Mouse (Mus musculus) layer of hippocampus, adult 8-10 months (tissue): ENCODE measurements around the gene Pik3ip1. TPM values are rescaled to one million over a fixed set of nuclear protein-coding genes. Genes with fewer than 3 reads are reported as not detected.

ENCODE experiments used
- DNase-seq, 2 experiments: peaks; one replicate each; pipeline ENCODE4 v3.0.0; 2022; ENCODE audit warnings: low spot score in 2 of 2
- total RNA-seq, 4 experiments: library from RNA; stranded (reverse); gene quantifications; 2 replicates each; pipeline ENCODE4 v1.2.4; 2022

The Pik3ip1 gene
- total RNA-seq, 4 experiments from 2014 or later, result 38.2 to 53.1 (median 46.4) TPM

DNA sequence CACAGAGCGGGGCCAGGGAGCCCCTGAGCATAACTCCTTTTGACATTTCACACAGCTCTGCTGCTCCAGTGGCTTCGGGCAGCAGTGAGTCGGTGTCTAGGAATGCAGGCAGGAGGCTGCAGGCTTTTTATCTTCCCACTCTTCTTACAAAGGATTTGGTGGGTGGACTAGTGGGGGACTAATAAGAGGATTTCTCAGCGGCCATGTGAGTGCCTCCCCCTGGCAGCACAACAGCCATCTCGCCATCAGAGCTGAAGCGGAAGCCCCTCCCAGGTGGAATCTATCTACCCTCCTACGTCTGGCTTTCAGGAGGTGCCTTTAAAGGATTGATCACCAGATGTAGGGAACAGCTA is 44.1 kb downstream of the Pik3ip1 start:
- DNase-seq, result no peak

DNA sequence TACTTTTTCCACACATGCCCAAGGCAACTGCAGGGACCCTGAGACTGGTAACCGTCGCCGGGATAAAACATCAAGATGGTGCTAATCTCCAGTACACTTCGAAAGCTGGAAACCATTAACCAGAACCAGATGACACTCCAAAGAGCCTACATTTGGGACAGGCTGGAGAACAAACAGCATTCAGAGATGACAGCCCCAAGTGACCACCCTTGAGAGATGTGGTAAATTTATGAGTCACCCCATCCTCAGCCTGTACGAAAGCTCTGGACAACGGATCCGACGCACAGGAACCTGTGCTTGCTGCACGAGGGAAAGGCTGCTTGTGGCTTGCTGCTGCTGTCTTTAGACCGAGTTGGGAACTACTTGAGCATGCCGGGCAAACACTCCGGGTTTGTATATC is 44.5 kb downstream of the Pik3ip1 start:
- no peak for DNase-seq

DNA sequence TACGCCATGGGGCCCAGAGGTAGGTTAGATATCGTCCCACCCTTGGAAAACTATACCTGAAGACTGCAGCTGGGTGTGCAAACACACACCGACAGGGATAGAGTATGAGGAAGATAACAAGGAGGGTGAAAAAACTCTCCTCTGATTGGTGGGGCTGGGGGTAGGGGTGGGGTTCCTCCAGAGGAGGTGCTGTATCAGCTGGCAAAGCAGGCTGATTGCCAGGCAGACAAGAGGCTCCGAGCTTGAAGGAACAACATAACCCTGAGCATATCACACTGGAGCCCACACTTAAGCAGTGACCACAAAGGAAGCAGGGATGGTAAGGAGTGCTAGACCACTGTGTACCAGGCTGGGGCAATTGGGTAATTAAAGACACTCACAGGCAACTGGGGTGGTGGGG is 49.2 kb downstream of the Pik3ip1 start:
- no peak for DNase-seq

DNA sequence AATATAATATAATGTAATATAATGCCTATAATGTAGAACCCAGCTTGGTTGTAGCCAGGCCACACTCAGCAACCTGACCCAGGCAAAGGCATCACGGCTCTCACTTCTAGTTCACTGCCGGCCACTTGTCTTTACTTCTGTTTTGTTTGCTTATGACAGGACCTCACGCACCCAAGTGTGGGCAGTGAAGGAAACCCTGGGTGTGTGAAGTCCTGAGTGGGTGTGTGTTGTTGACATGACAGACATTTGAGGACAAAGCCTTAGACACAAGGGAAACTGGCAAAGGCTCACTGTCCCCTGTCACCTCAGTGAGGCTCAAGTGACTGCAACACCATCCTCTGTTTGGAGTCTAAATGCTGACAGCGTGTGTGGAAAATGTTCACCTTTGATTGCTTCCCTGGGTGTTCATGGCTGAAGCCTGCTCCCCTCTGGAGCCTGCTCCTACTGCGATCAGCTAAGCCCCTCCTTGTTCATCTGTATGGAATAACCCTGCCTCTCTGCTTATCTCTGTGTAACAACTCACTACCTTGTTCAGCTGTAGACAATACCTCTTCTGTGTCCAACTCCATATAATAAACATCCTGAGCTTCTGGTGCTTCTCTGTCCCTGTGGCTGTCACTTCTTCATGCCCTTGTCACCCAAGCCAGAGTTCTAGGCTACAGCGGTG is 51.1 kb downstream of the Pik3ip1 start:
- no peak for DNase-seq

DNA sequence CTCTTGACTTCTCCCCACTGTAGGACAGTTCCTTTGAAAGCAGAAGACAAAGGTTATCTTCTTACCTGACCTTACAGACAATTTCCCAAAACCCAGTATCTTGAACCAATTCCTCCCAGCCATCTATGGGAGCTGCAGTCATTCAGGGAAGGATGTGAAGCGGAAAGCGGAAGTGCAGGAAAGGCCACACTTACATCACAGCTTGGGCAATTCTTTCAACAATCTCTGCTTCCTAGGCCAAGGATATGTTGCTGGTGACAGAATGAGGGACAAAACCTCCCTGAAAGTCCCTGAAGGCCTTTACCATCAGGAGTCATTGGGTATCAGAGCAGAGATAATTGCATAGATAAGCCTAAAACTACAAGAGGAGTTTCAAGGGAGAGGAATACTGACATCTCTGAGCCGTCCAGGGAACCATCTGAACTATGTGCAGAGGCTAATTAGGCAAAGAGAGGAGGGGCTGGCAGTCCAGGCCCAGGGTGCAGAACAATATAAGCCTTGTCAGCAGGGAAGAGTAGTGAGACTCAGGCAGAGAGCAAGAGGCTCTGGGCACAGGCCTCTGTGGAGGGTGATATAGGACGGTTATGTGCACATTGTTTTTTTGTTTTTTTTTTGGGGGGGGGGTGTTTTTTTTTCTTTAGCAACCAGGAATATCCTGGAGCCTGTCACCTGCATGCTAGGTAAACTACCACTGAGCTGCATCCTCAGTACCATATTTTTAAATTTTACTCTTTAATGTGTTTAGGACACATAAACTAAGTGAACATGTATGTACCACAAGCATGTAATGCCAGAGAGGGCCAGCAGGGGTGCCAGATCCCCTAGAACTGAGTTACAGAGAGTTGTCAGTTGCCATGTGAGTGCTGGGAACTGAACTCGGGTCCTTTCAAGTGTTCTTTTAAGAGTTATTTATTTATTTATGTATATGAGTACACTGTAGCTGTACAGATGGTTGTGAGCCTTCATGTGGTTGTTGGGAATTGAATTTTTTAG is 52.7 kb downstream of the Pik3ip1 start:
- no peak for DNase-seq

DNA sequence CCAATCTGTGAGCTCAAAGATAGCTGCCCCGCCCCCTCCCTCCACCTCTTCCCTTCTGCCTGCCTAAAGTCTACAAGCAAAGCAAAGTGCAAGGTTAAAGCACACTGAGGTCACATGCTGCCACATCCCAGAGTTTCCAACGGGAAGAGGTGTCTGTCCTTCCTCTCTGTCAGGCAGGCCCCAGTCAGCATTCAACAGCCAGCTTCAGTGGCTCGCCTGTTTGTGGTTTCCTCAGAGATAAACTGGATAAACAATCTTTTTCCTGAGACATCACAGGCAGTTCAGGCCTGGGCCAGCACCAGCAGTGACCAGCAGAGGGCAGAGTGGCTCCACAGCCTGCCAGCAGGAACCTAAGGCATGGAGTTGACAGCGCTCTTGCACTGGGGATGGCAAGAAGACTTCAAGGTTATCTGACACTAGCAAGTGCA is 56.8 kb downstream of the Pik3ip1 start:
- peak; percentile 69 to 92 for DNase-seq

DNA sequence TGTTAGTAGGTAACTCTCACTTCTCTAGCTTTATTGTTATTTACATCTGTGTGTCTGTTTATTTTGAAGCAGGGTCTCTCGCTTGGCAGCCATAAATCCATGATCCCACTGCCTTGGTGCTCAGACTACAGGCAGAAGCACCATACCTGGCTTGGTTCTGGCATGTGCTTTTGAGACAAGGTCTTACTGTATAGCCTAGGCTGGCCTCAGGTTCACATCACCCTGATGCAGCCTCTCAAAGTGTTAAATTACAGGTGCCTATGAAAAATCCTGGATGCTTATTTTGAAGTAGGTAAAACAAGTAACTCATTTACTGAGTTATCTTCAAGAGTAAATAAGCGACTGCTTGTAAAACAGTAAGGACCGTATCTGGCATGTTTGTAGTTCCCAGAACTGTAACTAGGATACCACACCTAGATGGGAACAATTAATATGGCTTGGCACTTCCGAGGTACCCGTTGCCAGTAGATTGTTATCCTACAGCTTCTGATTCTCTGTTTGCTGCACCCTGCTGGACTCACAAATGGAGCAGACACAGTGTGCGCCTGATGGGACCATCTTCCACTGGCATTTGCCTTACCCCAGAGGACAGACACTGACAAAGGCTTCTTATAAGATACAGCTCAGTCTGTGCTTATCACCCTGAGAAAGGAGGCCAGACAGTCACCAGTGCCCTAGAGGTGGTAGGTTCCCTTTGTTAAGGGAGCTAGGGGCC is 57.4 kb downstream of the Pik3ip1 start:
- DNase-seq, result no peak

DNA sequence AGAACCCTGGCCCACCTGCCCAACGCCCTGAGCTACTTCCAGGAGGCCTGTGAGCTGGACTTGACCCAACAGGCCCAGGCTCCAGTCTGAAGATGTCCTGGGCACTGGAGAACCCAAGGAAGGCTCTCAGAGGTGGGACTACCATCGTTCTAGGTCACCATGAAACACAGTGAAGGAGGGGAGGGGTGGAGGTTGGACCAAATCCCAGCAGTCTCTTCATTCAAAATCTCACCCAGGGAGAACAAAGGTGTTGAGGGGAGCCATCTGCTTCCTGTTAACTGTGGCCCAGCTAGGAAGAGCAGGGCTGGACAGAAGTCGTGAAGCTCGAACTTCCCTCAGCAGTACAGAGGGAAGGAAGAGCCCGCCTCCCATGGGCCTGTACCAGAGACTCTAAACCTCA is 59.8 kb downstream of the Pik3ip1 start:
- DNase-seq, result no peak

DNA sequence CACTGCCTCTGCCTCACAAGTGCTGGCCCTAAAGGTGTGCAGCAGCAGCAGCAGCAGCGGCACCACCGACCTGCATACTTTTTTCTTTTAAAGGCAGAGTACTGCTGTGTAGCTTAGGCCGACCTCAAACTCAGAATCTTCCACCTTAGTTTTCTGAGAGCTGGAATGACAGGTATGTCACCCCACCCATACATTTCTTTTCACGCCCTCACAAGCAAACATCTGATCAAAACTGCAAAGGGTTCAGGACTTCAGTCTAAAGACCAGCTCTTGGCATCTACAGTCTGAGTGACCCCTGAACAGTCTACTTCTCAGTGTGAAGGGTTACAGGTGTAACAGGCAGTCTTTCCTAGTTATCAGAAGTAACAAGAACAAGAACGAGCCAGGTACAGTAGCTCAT is 60.6 kb downstream of the Pik3ip1 start:
- DNase-seq, result no peak

DNA sequence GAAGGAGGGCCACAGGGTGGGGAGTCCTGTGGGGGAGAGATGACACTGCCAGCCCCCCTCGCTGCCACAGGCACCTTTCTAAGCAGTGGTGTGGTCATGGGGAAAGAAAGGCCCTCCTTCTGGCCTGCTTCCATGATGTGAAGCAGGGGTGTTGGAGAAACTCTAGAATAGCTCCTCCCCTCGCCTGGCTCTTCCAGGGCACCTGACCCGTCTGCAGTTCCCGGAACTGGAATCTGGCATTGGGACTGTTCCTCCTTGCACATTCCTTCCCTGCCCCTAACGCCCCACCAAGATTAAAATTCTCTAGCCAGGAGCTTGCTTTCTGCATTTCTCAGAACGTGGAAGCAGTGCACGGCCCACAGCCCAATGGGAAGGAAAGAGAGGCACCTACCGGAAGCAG is 62.3 kb downstream of the Pik3ip1 start:
- no peak for DNase-seq

Other genes starting within 250 kb of the Pik3ip1 start
- gene Sfi1, start 136.9 kb upstream of the Pik3ip1 start, total RNA-seq, result 100 to 1,000 TPM in 1 of 4 experiments, 10 to 100 TPM in 3; 78.7 to 104 (median 90.0) TPM
- 10 to 100 TPM; 65.3 to 75.5 (median 69.9) TPM for gene Eif4enif1, start 128.0 kb upstream of the Pik3ip1 start, total RNA-seq
- 100 to 1,000 TPM in 2 of 4 experiments, 10 to 100 TPM in 2; 89.3 to 113 (median 99.1) TPM for gene Drg1, start 64.0 kb upstream of the Pik3ip1 start, total RNA-seq
- gene Patz1, start 41.5 kb upstream of the Pik3ip1 start, total RNA-seq, result 10 to 100 TPM; 53.5 to 58.4 (median 56.7) TPM
- 100 to 1,000 TPM in 3 of 4 experiments, 10 to 100 TPM in 1; 91.2 to 111 (median 105) TPM for gene Limk2, start 78.8 kb downstream of the Pik3ip1 start, total RNA-seq
- gene Rnf185, start 122.0 kb downstream of the Pik3ip1 start, total RNA-seq, result 10 to 100 TPM; 26.4 to 31.9 (median 30.0) TPM
- gene Pla2g3, start 157.9 kb downstream of the Pik3ip1 start, total RNA-seq, result 1 to 10 TPM in 3 of 4 experiments, under 1 TPM in 1; 0.99 to 1.7 (median 1.5) TPM
- gene Inpp5j, start 174.4 kb downstream of the Pik3ip1 start, total RNA-seq, result 10 to 100 TPM; 67.5 to 75.8 (median 73.6) TPM
- gene Selenom, start 184.3 kb downstream of the Pik3ip1 start, total RNA-seq, result 100 to 1,000 TPM; 161 to 198 (median 177) TPM
- 10 to 100 TPM in 1 of 4 experiments, 1 to 10 TPM in 3; 6.4 to 12.1 (median 8.3) TPM for gene Smtn, start 210.2 kb downstream of the Pik3ip1 start, total RNA-seq